Mouse (Mus musculus) C2C12 (cell line): ENCODE data around the gene Fopnl. TPM values are rescaled to one million over a fixed set of nuclear protein-coding genes. Genes with fewer than 3 reads are reported as not detected.

Experiments used
- H3K27me3 ChIP-seq: one replicate; pipeline ENCODE4 v1.6.1; 2011; ENCODE audit not compliant: control insufficient read depth, insufficient read depth, insufficient read length
- H3K36me3 ChIP-seq: one replicate; pipeline ENCODE4 v1.6.1; 2011; ENCODE audit not compliant: control insufficient read depth, insufficient read depth
- H3K4me3 ChIP-seq: one replicate; pipeline ENCODE4 v1.5.1; 2011; ENCODE audit warnings: mild to moderate bottlenecking, control low read depth; ENCODE audit not compliant: poor library complexity, insufficient read depth, severe bottlenecking
- H3K79me2 ChIP-seq: one replicate; pipeline ENCODE4 v1.6.1; 2011; ENCODE audit not compliant: control insufficient read depth, insufficient read depth
- H3K79me3 ChIP-seq: one replicate; pipeline ENCODE4 v1.6.1; 2011; ENCODE audit warnings: low read depth, control low read depth
- H3ac ChIP-seq: one replicate; pipeline ENCODE3; 2011; ENCODE audit warnings: low read depth; ENCODE audit not compliant: control insufficient read depth, insufficient read length
- CEBPB ChIP-seq: IDR thresholded peaks from one replicate; pipeline ENCODE4 v1.6.1; 2011; ENCODE audit warnings: low read depth, mild to moderate bottlenecking, control low read depth, moderate library complexity
- CTCF ChIP-seq: IDR thresholded peaks from one replicate; pipeline ENCODE4 v1.5.1; 2011; ENCODE audit not compliant: control insufficient read depth, insufficient read depth, insufficient read length
- FOSL1 ChIP-seq: IDR thresholded peaks from one replicate; pipeline ENCODE4 v1.8.0; 2011; ENCODE audit warnings: mild to moderate bottlenecking, low read length; ENCODE audit not compliant: poor library complexity, insufficient read depth, severe bottlenecking
- MAX ChIP-seq: IDR thresholded peaks from one replicate; pipeline ENCODE4 v1.6.1; 2011; ENCODE audit warnings: mild to moderate bottlenecking, control low read depth
- MYOD1 ChIP-seq: IDR thresholded peaks from one replicate; pipeline ENCODE4 v1.6.1; 2011; ENCODE audit warnings: low read depth; ENCODE audit not compliant: control insufficient read depth, insufficient read length
- MYOG ChIP-seq: IDR thresholded peaks from one replicate; pipeline ENCODE4 v1.6.1; 2011; ENCODE audit not compliant: control insufficient read depth, insufficient read length; ENCODE audit errors: extremely low read depth
- USF1 ChIP-seq: IDR thresholded peaks from one replicate; pipeline ENCODE4 v1.6.1; 2011; ENCODE audit warnings: low read depth, mild to moderate bottlenecking, control low read depth, moderate library complexity
- polyA plus RNA-seq: library from polyadenylated mRNA; unstranded; fragments of >200 nt; fragmentation: generic; extraction: Trizol; gene quantifications from one replicate; pipeline ENCODE4 v1.2.1, GENCODE M21; 2012; ENCODE audit warnings: missing spikeins

The Fopnl gene
- polyA plus RNA-seq, 1 experiment = 34.2 TPM

DNA sequence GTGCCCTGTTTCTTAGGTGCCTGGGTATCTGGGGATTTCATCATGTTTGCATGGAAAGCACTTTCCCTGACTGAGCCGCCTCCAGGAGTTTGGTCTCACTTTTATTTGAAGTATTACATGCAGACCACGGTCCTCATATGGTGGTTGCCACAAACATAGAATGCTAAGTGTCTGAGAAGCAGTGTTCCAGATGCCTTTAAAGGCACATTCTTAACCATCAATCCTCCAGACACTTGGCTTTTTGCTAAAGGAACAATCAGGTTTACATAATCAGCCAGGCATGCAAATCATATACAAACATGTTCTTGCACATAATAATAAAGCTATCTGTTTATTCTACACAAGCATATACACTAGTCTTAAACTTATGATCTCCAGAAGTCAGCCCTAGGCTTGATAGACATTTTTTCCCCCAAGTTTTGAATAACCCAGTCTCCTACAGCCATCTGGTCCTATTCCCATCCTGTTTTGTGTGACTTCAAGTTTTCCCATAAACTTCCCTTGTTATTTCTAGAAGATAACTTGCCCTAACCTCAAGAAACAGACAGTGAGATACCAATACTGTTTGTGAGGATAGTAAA, 20.6 kb downstream of the Fopnl start:
- no peaks in the 10 kb centered on the region for H3K27me3 ChIP-seq
- H3ac ChIP-seq = no peak overlapping the region
- TF ChIP-seq MAX (no peak), CEBPB (no peak)

GRCm38 (mm10) chr16:14295291-14295690, 21.9 kb downstream of the Fopnl start:
- no peak overlapping the region for H3ac ChIP-seq
- H3K79me3 ChIP-seq = no peaks in the 10 kb centered on the region
- TF ChIP-seq MYOG = no peak
- no peak for TF ChIP-seq CTCF
- no peak for TF ChIP-seq MYOD1
- TF ChIP-seq FOSL1 = no peak
- TF ChIP-seq USF1 = no peak
- no peak for TF ChIP-seq MAX
- TF ChIP-seq CEBPB = no peak
- no peaks in the 10 kb centered on the region for H3K27me3 ChIP-seq
- no peak overlapping the region for H3K4me3 ChIP-seq
- H3K79me2 ChIP-seq = no peaks in the 10 kb centered on the region
- H3K36me3 ChIP-seq = peaks cover 22% of the 10 kb centered on the region

More for the DNA sequence above, 20.6 kb downstream of the Fopnl start:
- Histone ChIP-seq H3K4me3 (no peak overlapping the region), H3K36me3 (peaks cover 31% of the 10 kb centered on the region), H3K79me2 (no peaks in the 10 kb centered on the region), H3K79me3 (no peaks in the 10 kb centered on the region)

GRCm38 (mm10) chr16:14292205-14293199, 24.7 kb downstream of the Fopnl start:
- TF ChIP-seq MYOG = no peak
- no peak for TF ChIP-seq CEBPB
- no peak for TF ChIP-seq FOSL1
- no peak for TF ChIP-seq MYOD1
- TF ChIP-seq MAX = no peak
- TF ChIP-seq USF1 = no peak
- no peak for TF ChIP-seq CTCF
- no peaks in the 10 kb centered on the region for H3K79me3 ChIP-seq
- no peak overlapping the region for H3K4me3 ChIP-seq
- H3K36me3 ChIP-seq = peaks cover under 1% of the 10 kb centered on the region
- H3ac ChIP-seq = no peak overlapping the region
- no peaks in the 10 kb centered on the region for H3K79me2 ChIP-seq
- peaks cover 3% of the 10 kb centered on the region for H3K27me3 ChIP-seq

- H3ac ChIP-seq = no peak within 1 kb of the TSS
- TF ChIP-seq FOSL1 (no peak), CTCF (no peak), MYOG (no peak), MAX (no peak), USF1 (no peak), MYOD1 (no peak), CEBPB (no peak)
- H3K27me3 ChIP-seq = peaks cover 4% of the 10 kb centered on the region
- H3K79me3 ChIP-seq = no peaks in the 10 kb centered on the region
- H3K4me3 ChIP-seq = no peak within 1 kb of the TSS
- no peaks in the 10 kb centered on the region for H3K79me2 ChIP-seq
- H3K36me3 ChIP-seq = no peaks in the 10 kb centered on the region
Measured at GRCm38 (mm10) chr16:14291223-14291622, 26.0 kb downstream of the Fopnl start, which contains the start of gene Myh11. Myh11 (minus strand) TSS chr16:14291372.

DNA sequence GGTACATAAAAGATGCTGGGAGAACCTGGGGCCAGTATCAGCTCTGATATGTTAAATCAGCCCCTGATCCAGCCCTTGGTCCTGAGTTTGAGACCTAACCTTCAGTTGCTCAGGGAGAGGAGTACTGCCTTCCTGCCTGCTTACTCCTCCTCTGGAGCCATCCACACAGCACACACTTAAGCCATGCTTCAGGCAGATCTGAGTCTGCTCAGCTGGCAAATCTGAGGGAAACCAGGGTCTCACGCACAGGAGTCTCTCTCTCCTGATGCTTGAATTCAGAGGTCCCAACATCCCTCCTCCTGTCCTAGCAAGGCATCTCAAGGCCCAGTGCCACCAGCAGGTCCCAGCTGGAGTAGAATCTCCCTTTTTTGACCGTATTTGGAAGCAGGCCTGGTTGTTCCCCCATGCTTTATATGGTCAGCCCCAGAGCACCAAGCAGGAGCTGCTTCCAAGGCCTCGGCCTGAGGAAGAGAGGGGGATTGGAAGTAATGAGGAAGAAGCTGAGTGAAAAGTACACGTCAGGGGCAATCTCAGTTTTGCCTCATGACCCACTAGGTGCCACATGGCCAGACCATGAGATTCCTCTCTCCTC, 44.7 kb downstream of the Fopnl start:
- Histone ChIP-seq H3K4me3 (no peak overlapping the region), H3K27me3 (peaks cover 18% of the 10 kb centered on the region), H3K79me2 (no peaks in the 10 kb centered on the region), H3ac (no peak overlapping the region), H3K79me3 (no peaks in the 10 kb centered on the region), H3K36me3 (no peaks in the 10 kb centered on the region)
- TF ChIP-seq FOSL1 = no peak
- TF ChIP-seq MYOD1 = no peak
- TF ChIP-seq USF1 = no peak
- no peak for TF ChIP-seq MYOG
- no peak for TF ChIP-seq CEBPB
- TF ChIP-seq CTCF = no peak
- TF ChIP-seq MAX = no peak
